Mouse (Mus musculus) liver, embryonic 14.5 days (tissue): ENCODE data around the gene Car5b.

ENCODE experiments used
- CTCF ChIP-seq: IDR thresholded peaks from 2 replicates; pipeline ENCODE4 v1.5.1; 2016; ENCODE audit warnings: antibody characterized with exemption, low read depth, control low read depth
- EP300 ChIP-seq: IDR thresholded peaks from 2 replicates; pipeline ENCODE4 v1.6.1; 2016; ENCODE audit warnings: antibody characterized with exemption, low read depth

- TF ChIP-seq CTCF (no peak), EP300 (no peak)
Observed at GRCm38 (mm10) chrX:163957381-163957780, 70.4 kb downstream of the Car5b start.
